Mouse (Mus musculus) forebrain, embryonic 16.5 days (tissue): ENCODE measurements around the gene Tmtc2. TPM values are rescaled to one million over a fixed set of nuclear protein-coding genes. Genes with fewer than 3 reads are reported as not detected.

Experiments
- ATAC-seq: fragments of 200-750 bp; cut with Nextera tagmentation; 2 replicates; pipeline ENCODE4 v1.8.0; 2017; ENCODE audit warnings: mild to moderate bottlenecking, moderate library complexity
- H3K27ac ChIP-seq: fragments of 300-500 bp; sonication (generic); 2 replicates; pipeline ENCODE4 v1.5.1; 2014; ENCODE audit warnings: low read length, control low read depth
- H3K27me3 ChIP-seq: fragments of 300-500 bp; sonication (generic); replicated peaks from 2 replicates; pipeline ENCODE4 v1.6.1; 2014; ENCODE audit warnings: low read length; ENCODE audit not compliant: control insufficient read depth, insufficient read depth
- H3K36me3 ChIP-seq: fragments of 300-500 bp; sonication (generic); 2 replicates; pipeline ENCODE4 v1.6.1; 2014; ENCODE audit not compliant: control insufficient read depth, insufficient read depth
- H3K4me1 ChIP-seq: fragments of 300-500 bp; sonication (generic); replicated peaks from 2 replicates; pipeline ENCODE4 v1.6.1; 2014; ENCODE audit warnings: low read length; ENCODE audit not compliant: control insufficient read depth, insufficient read depth
- H3K4me2 ChIP-seq: fragments of 300-500 bp; sonication (generic); 2 replicates; pipeline ENCODE4 v1.6.1; 2014; ENCODE audit warnings: mild to moderate bottlenecking, low read length, control low read depth
- H3K4me3 ChIP-seq: fragments of 300-500 bp; sonication (generic); replicated peaks from 2 replicates; pipeline ENCODE4 v1.5.1; 2014; ENCODE audit warnings: mild to moderate bottlenecking, low read length, control low read depth
- H3K9ac ChIP-seq: fragments of 300-500 bp; sonication (generic); replicated peaks from 2 replicates; pipeline ENCODE4 v1.6.1; 2014; ENCODE audit warnings: low read depth, low read length, control low read depth
- H3K9me3 ChIP-seq: fragments of 300-500 bp; sonication (generic); 2 replicates; pipeline ENCODE4 v1.6.1; 2016; ENCODE audit warnings: low read length; ENCODE audit not compliant: control insufficient read depth
- WGBS: fragments of 180-500 bp; shearing (Covaris S2); extraction: QIAGEN DNeasy Blood & Tissue Kit; methylation state at CpG from one replicate; pipeline ENCODE4 v1.1.7; 2014; 5-methylcytosine and 5-hydroxymethylcytosine counted together
- polyA plus RNA-seq: library from polyadenylated mRNA; unstranded; fragments of >200 nt; fragmentation: Nextera tagmentation; extraction: Ambion mirVana; gene quantifications from 2 replicates; pipeline ENCODE4 v1.2.1, GENCODE M21; 2015

Gene Tmtc2
- polyA plus RNA-seq, 1 experiment from 2014 or later, result 7.2 TPM

DNA sequence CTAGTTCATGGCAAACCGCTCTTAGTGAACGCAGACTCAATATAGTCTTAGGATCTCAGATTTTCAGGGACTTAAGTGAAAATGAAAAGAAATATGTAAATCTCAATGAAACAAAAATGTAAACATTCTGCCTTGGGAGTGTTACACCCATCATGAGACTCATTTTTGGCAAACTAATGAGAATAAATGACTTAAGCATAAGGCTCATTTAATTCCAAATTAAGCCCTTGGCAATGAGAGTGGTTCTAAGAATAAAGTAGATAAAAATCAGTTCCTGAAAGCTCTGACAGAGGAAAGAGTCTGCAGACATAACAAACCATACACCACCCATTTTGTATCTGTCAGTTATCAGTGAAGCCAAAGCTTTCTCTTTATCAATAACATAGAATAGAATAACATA lies 196.5 kb downstream of the Tmtc2 start:
- Histone ChIP-seq H3K9me3 (peaks cover 2% of the 10 kb centered on the region; the same call in 1 of the 2 replicates), H3K4me3 (no peak overlapping the region), H3K9ac (no peak overlapping the region), H3K36me3 (no peaks in the 10 kb centered on the region), H3K27ac (no peak overlapping the region), H3K27me3 (no peaks in the 10 kb centered on the region), H3K4me2 (no peak overlapping the region), H3K4me1 (peaks cover 7% of the 10 kb centered on the region)
- WGBS, result 57% methylated on average over 2 of the region's 2 CpGs
- ATAC-seq, result peak; percentile 9; the same call in 1 of the 2 replicates

- no peak overlapping the region for H3K4me3 ChIP-seq
- H3K9me3 ChIP-seq, result peaks cover 2% of the 10 kb centered on the region
- no peak for ATAC-seq
- no peak overlapping the region for H3K9ac ChIP-seq
- 96% methylated on average over 8 of the region's 8 CpGs for WGBS
- H3K27me3 ChIP-seq, result no peaks in the 10 kb centered on the region
- H3K4me2 ChIP-seq, result no peak overlapping the region
- H3K27ac ChIP-seq, result no peak overlapping the region
- no peaks in the 10 kb centered on the region for H3K36me3 ChIP-seq
- H3K4me1 ChIP-seq, result no peaks in the 10 kb centered on the region
Measured at GRCm38 (mm10) chr10:105373265-105373664, 201.0 kb downstream of the Tmtc2 start.

- H3K36me3 ChIP-seq, result no peaks in the 10 kb centered on the region
- no peak overlapping the region for H3K4me2 ChIP-seq
- peaks cover under 1% of the 10 kb centered on the region for H3K9me3 ChIP-seq
- WGBS, result 92% methylated on average over 8 of the region's 8 CpGs
- H3K4me1 ChIP-seq, result 0 out of 2 replicates have a peak, but pooled peaks cover 2% of the 10 kb centered on the region
- no peak overlapping the region for H3K4me3 ChIP-seq
- no peak overlapping the region for H3K9ac ChIP-seq
- no peaks in the 10 kb centered on the region for H3K27me3 ChIP-seq
- no peak overlapping the region for H3K27ac ChIP-seq
- no peak for ATAC-seq
Measured at GRCm38 (mm10) chr10:105368242-105368641, 206.0 kb downstream of the Tmtc2 start.

GRCm38 (mm10) chr10:105364480-105364879 lies 209.8 kb downstream of the Tmtc2 start:
- no peaks in the 10 kb centered on the region for H3K9me3 ChIP-seq
- peak; percentile 88 for ATAC-seq
- 0 out of 2 replicates have a peak, but pooled peaks cover 2% of the 10 kb centered on the region for H3K4me1 ChIP-seq
- H3K36me3 ChIP-seq, result no peaks in the 10 kb centered on the region
- no peak overlapping the region for H3K9ac ChIP-seq
- H3K4me3 ChIP-seq, result no peak overlapping the region
- H3K27ac ChIP-seq, result peak overlapping the region; percentile 44; the same call in 1 of the 2 replicates
- H3K4me2 ChIP-seq, result peak overlapping the region; percentile 4; the same call in 1 of the 2 replicates
- 44% methylated on average over 3 of the region's 3 CpGs for WGBS
- no peaks in the 10 kb centered on the region for H3K27me3 ChIP-seq

GRCm38 (mm10) chr10:105350301-105350700 lies 223.9 kb downstream of the Tmtc2 start:
- Histone ChIP-seq H3K4me3 (no peak overlapping the region), H3K4me1 (no peaks in the 10 kb centered on the region), H3K4me2 (no peak overlapping the region), H3K9me3 (no peaks in the 10 kb centered on the region), H3K36me3 (no peaks in the 10 kb centered on the region), H3K27ac (no peak overlapping the region), H3K9ac (no peak overlapping the region), H3K27me3 (no peaks in the 10 kb centered on the region)
- no peak for ATAC-seq
- 92% methylated on average over 2 of the region's 2 CpGs for WGBS

GRCm38 (mm10) chr10:105345920-105346319 lies 228.3 kb downstream of the Tmtc2 start:
- Histone ChIP-seq H3K9ac (no peak overlapping the region), H3K36me3 (no peaks in the 10 kb centered on the region), H3K4me2 (no peak overlapping the region), H3K27me3 (no peaks in the 10 kb centered on the region), H3K9me3 (no peaks in the 10 kb centered on the region), H3K4me3 (no peak overlapping the region), H3K4me1 (no peaks in the 10 kb centered on the region), H3K27ac (no peak overlapping the region)
- WGBS, result 96% methylated on average over 3 of the region's 3 CpGs
- no peak for ATAC-seq

DNA sequence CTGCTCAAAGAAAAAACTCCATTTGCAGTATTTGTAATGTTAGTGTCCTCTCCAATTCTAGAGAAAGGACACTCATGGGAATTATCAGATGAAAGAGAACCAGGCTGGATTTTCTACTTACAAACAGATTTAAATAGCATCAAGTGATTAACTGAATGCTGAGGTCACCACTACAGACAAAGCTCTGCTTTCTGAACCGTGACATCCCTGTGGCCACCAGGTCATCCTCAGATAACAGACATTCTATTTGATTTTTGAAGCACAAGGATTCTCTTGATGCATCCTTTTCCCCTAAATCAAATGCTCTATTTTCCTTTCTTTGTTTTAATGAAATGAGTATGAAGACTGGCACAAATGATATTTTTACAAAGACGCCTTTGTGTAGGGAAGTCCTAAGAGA lies 241.4 kb downstream of the Tmtc2 start:
- Histone ChIP-seq H3K4me2 (no peak overlapping the region), H3K27ac (no peak overlapping the region), H3K9me3 (no peaks in the 10 kb centered on the region), H3K4me1 (no peaks in the 10 kb centered on the region), H3K27me3 (no peaks in the 10 kb centered on the region), H3K9ac (no peak overlapping the region), H3K36me3 (no peaks in the 10 kb centered on the region), H3K4me3 (no peak overlapping the region)
- WGBS, result 62% methylated on average over 2 of the region's 2 CpGs
- no peak for ATAC-seq

GRCm38 (mm10) chr10:105330327-105330726 lies 243.9 kb downstream of the Tmtc2 start:
- Histone ChIP-seq H3K36me3 (no peaks in the 10 kb centered on the region), H3K9ac (no peak overlapping the region), H3K9me3 (no peaks in the 10 kb centered on the region), H3K4me2 (no peak overlapping the region), H3K27me3 (no peaks in the 10 kb centered on the region), H3K27ac (no peak overlapping the region), H3K4me3 (no peak overlapping the region), H3K4me1 (no peaks in the 10 kb centered on the region)
- no peak for ATAC-seq
- WGBS, result 74% methylated on average over 5 of the region's 5 CpGs

GRCm38 (mm10) chr10:105323646-105324192 lies 250.5 kb downstream of the Tmtc2 start:
- no peak overlapping the region for H3K9ac ChIP-seq
- H3K27me3 ChIP-seq, result no peaks in the 10 kb centered on the region
- H3K27ac ChIP-seq, result no peak overlapping the region
- ATAC-seq, result no peak
- WGBS, result 85% methylated on average over 4 of the region's 4 CpGs
- no peak overlapping the region for H3K4me2 ChIP-seq
- H3K4me1 ChIP-seq, result no peaks in the 10 kb centered on the region
- H3K9me3 ChIP-seq, result no peaks in the 10 kb centered on the region
- H3K4me3 ChIP-seq, result no peak overlapping the region
- no peaks in the 10 kb centered on the region; the same call in 1 of the 2 replicates for H3K36me3 ChIP-seq
